Mouse (Mus musculus) hindbrain, embryonic 11.5 days (tissue): ENCODE data around the gene Tmem37. TPM values are rescaled to one million over a fixed set of nuclear protein-coding genes. Genes with fewer than 3 reads are reported as not detected.
A peak's percentile ranks its signal among the peaks of the same experiment; 100 is the strongest.

Experiments used
- ATAC-seq: fragments of 200-750 bp; cut with Nextera tagmentation; 2 replicates; pipeline ENCODE4 v1.8.0; 2017; ENCODE audit warnings: mild to moderate bottlenecking, moderate TSS enrichment, moderate library complexity; ENCODE audit not compliant: low FRiP score
- DNase-seq: peaks from one replicate; pipeline ENCODE4 v3.0.0-alpha.2; 2015; ENCODE audit warnings: low spot score
- H3K27ac ChIP-seq: fragments of 300-500 bp; sonication (generic); 2 replicates; pipeline ENCODE4 v1.5.1; 2014; ENCODE audit warnings: mild to moderate bottlenecking, low read depth, low read length
- H3K27me3 ChIP-seq: fragments of 300-500 bp; sonication (generic); 2 replicates; pipeline ENCODE4 v1.6.1; 2014; ENCODE audit warnings: mild to moderate bottlenecking, low read length, moderate library complexity, mixed read lengths; ENCODE audit not compliant: control insufficient read depth, insufficient read depth
- H3K36me3 ChIP-seq: fragments of 300-500 bp; sonication (generic); 2 replicates; pipeline ENCODE4 v1.6.1; 2014; ENCODE audit warnings: mild to moderate bottlenecking, low read length, moderate library complexity, mixed read lengths; ENCODE audit not compliant: control insufficient read depth, insufficient read depth
- H3K4me1 ChIP-seq: fragments of 300-500 bp; sonication (generic); replicated peaks from 2 replicates; pipeline ENCODE4 v1.6.1; 2014; ENCODE audit warnings: low read length, mixed read lengths; ENCODE audit not compliant: control insufficient read depth, insufficient read depth
- H3K4me2 ChIP-seq: fragments of 300-500 bp; sonication (generic); replicated peaks from 2 replicates; pipeline ENCODE4 v1.6.1; 2014; ENCODE audit warnings: mild to moderate bottlenecking, low read depth, low read length
- H3K4me3 ChIP-seq: fragments of 300-500 bp; sonication (generic); 2 replicates; pipeline ENCODE4 v1.5.1; 2014; ENCODE audit warnings: low read depth, low read length
- H3K9ac ChIP-seq: fragments of 300-500 bp; sonication (generic); 2 replicates; pipeline ENCODE4 v1.6.1; 2014; ENCODE audit warnings: low read depth, low read length
- H3K9me3 ChIP-seq: fragments of 300-500 bp; sonication (generic); 2 replicates; pipeline ENCODE4 v1.6.1; 2016; ENCODE audit warnings: low read length; ENCODE audit not compliant: control insufficient read depth
- WGBS: fragments of 180-500 bp; shearing (Covaris S2); extraction: QIAGEN DNeasy Blood & Tissue Kit; methylation state at CpG from one replicate; pipeline ENCODE4 v1.1.7; 2014; 5-methylcytosine and 5-hydroxymethylcytosine counted together
- polyA plus RNA-seq: library from polyadenylated mRNA; unstranded; fragments of >200 nt; fragmentation: Nextera tagmentation; extraction: Ambion mirVana; gene quantifications from 2 replicates; pipeline ENCODE4 v1.2.1, GENCODE M21; 2014

Tmem37 gene
- polyA plus RNA-seq, 1 experiment from 2014 or later = 10.6 TPM

- Histone ChIP-seq H3K4me2 (no peak overlapping the region), H3K4me3 (no peak overlapping the region), H3K27me3 (no peaks in the 10 kb centered on the region), H3K9me3 (no peaks in the 10 kb centered on the region), H3K4me1 (no peaks in the 10 kb centered on the region), H3K36me3 (no peaks in the 10 kb centered on the region), H3K27ac (no peak overlapping the region), H3K9ac (no peak overlapping the region)
- DNase-seq (no peak), ATAC-seq (no peak)
- 42% methylated on average over 7 of the region's 7 CpGs for WGBS
Measured at GRCm38 (mm10) chr1:120082957-120083585, 9.2 kb upstream of the Tmem37 start.

GRCm38 (mm10) chr1:120080632-120081031 is 6.8 kb upstream of the Tmem37 start:
- ATAC-seq (no peak), DNase-seq (no peak)
- 95% methylated on average over 1 of the region's 1 CpGs for WGBS
- Histone ChIP-seq H3K9ac (no peak overlapping the region), H3K4me2 (no peak overlapping the region), H3K4me1 (no peaks in the 10 kb centered on the region), H3K27me3 (no peaks in the 10 kb centered on the region), H3K9me3 (no peaks in the 10 kb centered on the region), H3K36me3 (no peaks in the 10 kb centered on the region), H3K27ac (no peak overlapping the region), H3K4me3 (no peak overlapping the region)

- H3K4me3 ChIP-seq = no peak overlapping the region
- WGBS = 22% methylated on average over 9 of the region's 9 CpGs
- ATAC-seq = no peak
Measured at GRCm38 (mm10) chr1:120077746-120078410, 4.0 kb upstream of the Tmem37 start.

GRCm38 (mm10) chr1:120075507-120075906 is 1.6 kb upstream of the Tmem37 start:
- no peak for DNase-seq
- Histone ChIP-seq H3K9ac (no peak overlapping the region), H3K4me3 (no peak overlapping the region), H3K27ac (no peak overlapping the region), H3K36me3 (no peaks in the 10 kb centered on the region), H3K9me3 (no peaks in the 10 kb centered on the region), H3K4me2 (no peak overlapping the region), H3K27me3 (peaks cover 13% of the 10 kb centered on the region), H3K4me1 (no peaks in the 10 kb centered on the region)
- ATAC-seq = no peak
- 79% methylated on average over 5 of the region's 5 CpGs for WGBS

More at GRCm38 (mm10) chr1:120077746-120078410, 4.0 kb upstream of the Tmem37 start:
- no peaks in the 10 kb centered on the region for H3K36me3 ChIP-seq
- no peak overlapping the region for H3K4me2 ChIP-seq
- H3K27me3 ChIP-seq = peaks cover 9% of the 10 kb centered on the region; the same call in 1 of the 2 replicates
- no peak overlapping the region for H3K27ac ChIP-seq
- no peak overlapping the region for H3K9ac ChIP-seq
- H3K4me1 ChIP-seq = no peaks in the 10 kb centered on the region
- DNase-seq = peak; percentile 23
- H3K9me3 ChIP-seq = no peaks in the 10 kb centered on the region

GRCm38 (mm10) chr1:120074931-120075330 is 1.1 kb upstream of the Tmem37 start:
- DNase-seq (no peak), ATAC-seq (no peak)
- 93% methylated on average over 4 of the region's 4 CpGs for WGBS
- no peak overlapping the region for H3K4me3 ChIP-seq
- no peak overlapping the region for H3K27ac ChIP-seq
- H3K36me3 ChIP-seq = no peaks in the 10 kb centered on the region
- H3K9ac ChIP-seq = no peak overlapping the region
- no peaks in the 10 kb centered on the region for H3K4me1 ChIP-seq
- peaks cover 13% of the 10 kb centered on the region for H3K27me3 ChIP-seq
- H3K9me3 ChIP-seq = no peaks in the 10 kb centered on the region
- H3K4me2 ChIP-seq = no peak overlapping the region

- ATAC-seq = no peak
- Histone ChIP-seq H3K9ac (no peak overlapping the region), H3K27ac (no peak overlapping the region), H3K4me1 (no peaks in the 10 kb centered on the region), H3K4me2 (no peak overlapping the region), H3K9me3 (no peaks in the 10 kb centered on the region), H3K27me3 (peaks cover 13% of the 10 kb centered on the region), H3K36me3 (no peaks in the 10 kb centered on the region), H3K4me3 (no peak overlapping the region)
- WGBS = 18% methylated on average over 4 of the region's 4 CpGs
- no peak for DNase-seq
Measured at GRCm38 (mm10) chr1:120074307-120074702, 431 bp upstream of the Tmem37 start.

GRCm38 (mm10) chr1:120072900-120073299 is 974 bp downstream of the Tmem37 start:
- Histone ChIP-seq H3K4me2 (peak overlapping the region; percentile 87), H3K9ac (no peak overlapping the region)
- DNase-seq = peak; percentile 39

GRCm38 (mm10) chr1:120071133-120071532 is 2.7 kb downstream of the Tmem37 start:
- peaks cover 13% of the 10 kb centered on the region for H3K27me3 ChIP-seq
- no peak for DNase-seq
- H3K4me2 ChIP-seq = no peak overlapping the region
- no peak for ATAC-seq
- no peak overlapping the region for H3K9ac ChIP-seq
- H3K9me3 ChIP-seq = no peaks in the 10 kb centered on the region
- 87% methylated on average over 4 of the region's 4 CpGs for WGBS
- no peak overlapping the region for H3K27ac ChIP-seq
- no peaks in the 10 kb centered on the region for H3K4me1 ChIP-seq
- H3K4me3 ChIP-seq = no peak overlapping the region
- H3K36me3 ChIP-seq = no peaks in the 10 kb centered on the region

More at GRCm38 (mm10) chr1:120072900-120073299, 974 bp downstream of the Tmem37 start:
- no peak for ATAC-seq
- peaks cover 13% of the 10 kb centered on the region for H3K27me3 ChIP-seq
- no peaks in the 10 kb centered on the region for H3K36me3 ChIP-seq
- 11% methylated on average over 16 of the region's 16 CpGs for WGBS
- peak overlapping the region; percentile 33; the same call in 1 of the 2 replicates for H3K4me3 ChIP-seq
- no peak overlapping the region for H3K27ac ChIP-seq
- H3K9me3 ChIP-seq = no peaks in the 10 kb centered on the region
- H3K4me1 ChIP-seq = no peaks in the 10 kb centered on the region

GRCm38 (mm10) chr1:120070168-120070567 is 3.7 kb downstream of the Tmem37 start:
- Histone ChIP-seq H3K36me3 (no peaks in the 10 kb centered on the region), H3K27me3 (peaks cover 13% of the 10 kb centered on the region), H3K4me2 (no peak overlapping the region), H3K4me1 (no peaks in the 10 kb centered on the region), H3K4me3 (no peak overlapping the region), H3K9me3 (no peaks in the 10 kb centered on the region), H3K27ac (no peak overlapping the region), H3K9ac (no peak overlapping the region)
- WGBS = 67% methylated on average over 6 of the region's 6 CpGs
- ATAC-seq (no peak), DNase-seq (no peak)
